Mouse (Mus musculus): ENCODE results near the gene Rb1. TPM values are rescaled to one million over a fixed set of nuclear protein-coding genes. Genes with fewer than 3 reads are reported as not detected.

Rb1 gene
- polyA plus RNA-seq, 1 experiment from 2014 or later, result 27.1 TPM

DNA sequence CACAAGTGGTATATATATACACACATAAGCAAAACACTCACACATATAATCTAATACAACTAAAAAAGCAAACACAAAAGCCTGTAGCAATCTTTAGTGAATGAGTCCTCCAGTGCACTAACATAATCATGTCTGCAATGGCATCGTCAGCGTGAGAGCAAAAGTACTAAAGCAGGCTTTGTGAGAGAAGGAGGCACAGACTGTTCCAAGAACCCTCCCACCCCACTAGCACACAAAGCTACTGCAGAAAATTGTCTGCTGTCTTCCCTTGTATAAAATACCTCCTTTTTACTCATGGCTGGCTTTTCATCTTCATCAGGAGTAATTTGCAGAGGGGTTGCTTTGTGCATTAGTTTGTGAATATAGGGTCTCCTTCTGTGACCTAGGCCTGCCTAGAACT is 73.3 kb downstream of the Rb1 start:
- H3K36me3 ChIP-seq, result peaks cover 13% of the 10 kb centered on the region; the same call in 1 of the 2 replicates
- DNase-seq (ENCODE audit: low spot score), result no peak
- no peaks in the 10 kb centered on the region for H3K9me3 ChIP-seq
- H3K4me3 ChIP-seq, result no peak overlapping the region
- no peaks in the 10 kb centered on the region for H3K27me3 ChIP-seq (ENCODE audit: insufficient read depth, poor library complexity, severe bottlenecking)
- WGBS, result 56% methylated on average over 2 of the region's 2 CpGs
- H3K4me1 ChIP-seq (replicated peaks), result peaks cover 25% of the 10 kb centered on the region
- peak overlapping the region; percentile 30; the same call in 1 of the 2 replicates for H3K27ac ChIP-seq

DNA sequence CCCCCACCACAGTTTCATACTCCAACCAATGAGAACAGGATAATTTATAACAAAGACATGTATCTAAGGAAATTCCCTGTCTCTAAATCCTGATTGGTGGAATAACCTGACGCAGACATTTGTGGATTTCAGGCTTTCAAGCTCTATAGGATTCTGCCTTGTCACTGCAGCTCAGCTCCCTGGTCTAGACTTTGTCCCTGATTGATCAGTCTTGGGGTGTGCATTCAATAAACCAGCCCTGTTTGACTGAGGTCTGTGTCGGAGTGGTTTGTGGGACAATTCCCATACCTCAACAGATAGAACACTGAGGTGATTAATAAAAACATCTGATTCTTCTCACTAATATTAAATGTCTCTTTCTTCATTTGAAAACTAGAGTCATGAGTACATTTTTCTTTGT is 75.6 kb downstream of the Rb1 start:
- 88% methylated on average over 2 of the region's 2 CpGs for WGBS
- Histone ChIP-seq H3K36me3 (peaks cover 18% of the 10 kb centered on the region; the same call in 1 of the 2 replicates), H3K9me3 (no peaks in the 10 kb centered on the region), H3K4me3 (no peak overlapping the region), H3K4me1 (replicated peaks) (peaks cover 25% of the 10 kb centered on the region), H3K27ac (no peak overlapping the region), H3K27me3 (ENCODE audit: insufficient read depth, poor library complexity, severe bottlenecking) (no peaks in the 10 kb centered on the region)
- DNase-seq (ENCODE audit: low spot score), result no peak

DNA sequence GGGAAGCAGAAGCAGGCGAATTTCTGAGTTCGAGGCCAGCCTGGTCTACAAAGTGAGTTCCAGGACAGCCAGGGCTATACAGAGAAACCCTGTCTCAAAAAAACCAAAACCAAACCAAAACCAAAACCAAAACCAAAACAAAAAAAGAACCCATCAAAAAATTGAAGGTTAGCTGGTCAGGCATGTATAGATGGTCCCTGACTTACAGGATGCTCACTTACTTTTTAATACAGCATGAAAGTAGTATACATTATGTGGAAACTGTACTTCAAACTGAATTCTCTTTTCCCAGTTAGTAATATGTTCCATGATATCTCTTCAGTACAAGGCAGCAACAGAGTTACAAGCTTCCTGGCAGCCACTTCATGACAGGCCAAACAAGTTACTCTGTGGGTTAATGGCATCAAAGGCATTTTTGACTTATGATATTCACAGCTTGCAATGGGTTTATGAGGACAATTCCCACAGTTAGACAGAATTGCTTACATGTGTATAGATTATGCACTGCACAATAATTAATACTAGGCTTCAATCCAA is 81.5 kb downstream of the Rb1 start:
- DNase-seq (ENCODE audit: low spot score), result no peak
- H3K27ac ChIP-seq, result no peak overlapping the region
- H3K9me3 ChIP-seq, result no peaks in the 10 kb centered on the region
- peaks cover 29% of the 10 kb centered on the region for H3K36me3 ChIP-seq
- H3K4me1 ChIP-seq (replicated peaks), result no peaks in the 10 kb centered on the region
- 83% methylated on average over 2 of the region's 2 CpGs for WGBS
- no peak overlapping the region for H3K4me3 ChIP-seq
- no peaks in the 10 kb centered on the region for H3K27me3 ChIP-seq (ENCODE audit: insufficient read depth, poor library complexity, severe bottlenecking)

DNA sequence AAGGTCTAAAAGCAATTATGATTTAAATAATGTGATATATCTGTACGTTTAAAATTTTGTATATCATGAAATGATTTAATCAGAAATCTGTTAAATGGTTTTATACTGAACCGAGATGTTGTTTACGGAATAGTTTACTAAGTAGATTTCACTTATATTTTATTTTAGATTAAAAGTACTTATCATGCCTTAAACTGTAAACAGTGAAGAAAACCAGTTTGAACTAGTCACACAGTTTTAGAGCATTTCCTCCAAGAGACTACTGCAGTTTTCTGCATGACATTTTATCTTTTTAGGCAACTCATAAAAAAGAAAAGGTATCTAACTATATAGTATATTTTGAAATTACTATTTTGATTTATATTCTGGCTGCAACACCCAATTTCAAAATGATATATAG is 85.8 kb downstream of the Rb1 start:
- no peak for DNase-seq (ENCODE audit: low spot score)

DNA sequence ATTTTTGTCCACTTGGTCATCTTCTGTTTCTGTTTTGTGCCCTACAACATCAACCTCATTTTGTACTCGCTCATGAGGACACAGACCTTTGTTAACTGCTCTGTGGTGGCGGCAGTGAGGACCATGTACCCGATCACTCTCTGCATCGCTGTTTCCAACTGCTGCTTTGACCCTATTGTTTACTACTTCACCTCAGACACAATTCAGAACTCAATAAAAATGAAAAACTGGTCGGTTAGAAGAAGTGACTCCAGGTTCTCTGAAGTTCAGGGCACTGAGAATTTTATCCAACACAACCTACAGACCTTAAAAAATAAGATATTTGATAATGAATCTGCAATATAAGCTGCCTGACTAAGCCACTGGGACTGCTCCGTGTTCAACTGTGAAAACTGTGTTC is 86.3 kb downstream of the Rb1 start:
- Histone ChIP-seq H3K27me3 (ENCODE audit: insufficient read depth, poor library complexity, severe bottlenecking) (no peaks in the 10 kb centered on the region), H3K9me3 (no peaks in the 10 kb centered on the region), H3K36me3 (peaks cover 21% of the 10 kb centered on the region), H3K4me3 (peak overlapping the region; percentile 53), H3K27ac (peak overlapping the region; percentile 92), H3K4me1 (replicated peaks) (peaks cover 17% of the 10 kb centered on the region)
- peak; percentile 47 for DNase-seq (ENCODE audit: low spot score)
- 0% methylated on average over 6 of the region's 6 CpGs for WGBS

More for the DNA sequence above, 85.8 kb downstream of the Rb1 start:
- WGBS, result 57% methylated on average over 3 of the region's 3 CpGs
- peaks cover 12% of the 10 kb centered on the region for H3K4me1 ChIP-seq (replicated peaks)
- peak overlapping the region; percentile 92 for H3K27ac ChIP-seq
- H3K9me3 ChIP-seq, result no peaks in the 10 kb centered on the region
- peaks cover 24% of the 10 kb centered on the region for H3K36me3 ChIP-seq
- H3K4me3 ChIP-seq, result peak overlapping the region; percentile 53
- no peaks in the 10 kb centered on the region for H3K27me3 ChIP-seq (ENCODE audit: insufficient read depth, poor library complexity, severe bottlenecking)

DNA sequence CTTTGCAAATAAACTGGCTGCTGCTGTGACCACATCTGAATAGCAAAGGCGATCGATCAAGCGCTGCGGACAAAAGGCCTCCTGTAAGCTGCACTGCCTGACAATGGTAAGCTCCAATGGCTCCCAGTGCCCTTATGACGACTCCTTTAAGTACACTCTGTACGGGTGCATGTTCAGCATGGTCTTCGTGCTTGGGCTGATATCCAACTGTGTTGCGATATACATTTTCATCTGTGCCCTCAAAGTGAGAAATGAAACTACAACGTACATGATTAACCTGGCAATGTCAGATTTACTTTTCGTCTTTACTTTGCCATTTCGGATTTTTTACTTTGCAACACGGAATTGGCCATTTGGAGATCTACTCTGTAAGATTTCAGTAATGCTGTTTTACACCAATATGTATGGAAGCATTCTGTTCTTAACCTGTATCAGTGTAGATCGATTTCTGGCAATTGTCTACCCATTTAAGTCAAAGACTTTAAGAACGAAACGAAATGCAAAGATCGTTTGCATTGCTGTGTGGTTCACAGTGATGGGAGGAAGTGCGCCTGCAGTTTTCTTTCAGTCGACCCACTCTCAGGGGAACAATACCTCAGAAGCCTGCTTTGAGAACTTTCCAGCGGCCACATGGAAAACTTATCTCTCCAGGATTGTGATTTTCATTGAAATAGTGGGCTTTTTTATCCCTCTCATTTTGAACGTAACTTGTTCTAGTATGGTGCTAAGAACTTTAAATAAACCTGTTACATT is 86.9 kb downstream of the Rb1 start:
- H3K27me3 ChIP-seq (ENCODE audit: insufficient read depth, poor library complexity, severe bottlenecking), result no peaks in the 10 kb centered on the region
- peak overlapping the region; percentile 92 for H3K27ac ChIP-seq
- peaks cover 19% of the 10 kb centered on the region for H3K36me3 ChIP-seq
- no peaks in the 10 kb centered on the region for H3K9me3 ChIP-seq
- H3K4me1 ChIP-seq (replicated peaks), result peaks cover 19% of the 10 kb centered on the region
- under 1% methylated on average over 20 of the region's 20 CpGs for WGBS
- DNase-seq (ENCODE audit: low spot score), result peak; percentile 76
- peak overlapping the region; percentile 53 for H3K4me3 ChIP-seq

DNA sequence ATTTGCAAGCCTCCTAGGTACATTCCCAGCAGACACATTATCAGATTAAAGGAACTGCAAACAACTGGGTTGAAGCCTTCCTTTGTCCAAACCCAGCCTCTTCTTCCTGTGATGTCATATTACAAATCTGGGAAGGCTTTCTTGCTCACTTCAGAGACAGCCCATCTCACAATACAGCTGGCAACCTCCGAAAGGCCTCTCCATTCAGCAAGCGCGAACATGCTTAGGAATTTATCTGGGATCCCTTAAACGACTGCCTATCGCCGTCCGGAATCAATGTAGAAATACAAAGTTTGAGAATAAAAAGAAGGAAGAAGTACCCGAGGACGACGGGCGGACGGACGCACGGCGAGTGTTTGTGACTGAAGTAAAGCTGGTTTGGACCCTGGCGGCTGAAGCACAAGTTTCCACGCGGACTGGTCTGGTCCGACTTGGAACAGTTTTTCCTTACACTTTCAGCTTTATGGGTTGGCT is 87.7 kb downstream of the Rb1 start, which contains the start of gene Lpar6:
Gene Lpar6, plus strand, starts transcription at position 48 of the 474 bp plus-strand sequence.
- Histone ChIP-seq H3K9me3 (no peaks in the 10 kb centered on the region), H3K36me3 (peaks cover 18% of the 10 kb centered on the region), H3K4me3 (peak within 1 kb of the TSS; percentile 53), H3K27me3 (ENCODE audit: insufficient read depth, poor library complexity, severe bottlenecking) (no peaks in the 10 kb centered on the region), H3K4me1 (replicated peaks) (peaks cover 19% of the 10 kb centered on the region), H3K27ac (peak within 1 kb of the TSS; percentile 92)
- WGBS, result under 1% methylated on average over 19 of the region's 19 CpGs
- peak; percentile 77 for DNase-seq (ENCODE audit: low spot score)

DNA sequence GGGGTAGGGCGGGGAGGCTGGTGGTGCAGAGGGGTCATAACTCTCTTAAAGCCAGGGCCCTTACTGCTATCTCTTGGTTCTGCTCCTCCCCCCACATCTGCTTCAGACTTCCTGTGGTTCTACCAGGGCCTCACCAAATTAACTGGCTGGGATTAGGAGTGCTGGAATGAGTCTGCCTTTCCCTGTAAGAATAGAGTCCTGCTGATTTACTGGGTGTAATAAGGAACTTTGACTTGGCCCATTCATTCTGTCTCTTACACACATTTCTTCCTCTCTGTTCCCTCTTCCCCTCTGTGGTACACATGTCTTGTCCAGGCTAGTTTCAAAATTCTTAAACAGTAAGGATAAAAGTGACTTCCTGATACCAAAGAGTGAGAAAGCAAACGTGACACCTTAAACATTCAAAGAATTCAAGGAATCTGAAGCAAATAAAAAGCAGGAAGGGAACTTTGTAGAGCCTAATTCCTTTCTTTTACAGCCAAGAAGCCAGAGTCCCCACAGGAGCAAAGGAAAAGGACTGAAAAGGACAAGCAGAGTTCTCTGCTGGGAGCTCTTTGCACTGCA is 91.1 kb downstream of the Rb1 start:
- H3K27ac ChIP-seq, result peak overlapping the region; percentile 80
- 8% methylated on average over 2 of the region's 2 CpGs for WGBS

DNA sequence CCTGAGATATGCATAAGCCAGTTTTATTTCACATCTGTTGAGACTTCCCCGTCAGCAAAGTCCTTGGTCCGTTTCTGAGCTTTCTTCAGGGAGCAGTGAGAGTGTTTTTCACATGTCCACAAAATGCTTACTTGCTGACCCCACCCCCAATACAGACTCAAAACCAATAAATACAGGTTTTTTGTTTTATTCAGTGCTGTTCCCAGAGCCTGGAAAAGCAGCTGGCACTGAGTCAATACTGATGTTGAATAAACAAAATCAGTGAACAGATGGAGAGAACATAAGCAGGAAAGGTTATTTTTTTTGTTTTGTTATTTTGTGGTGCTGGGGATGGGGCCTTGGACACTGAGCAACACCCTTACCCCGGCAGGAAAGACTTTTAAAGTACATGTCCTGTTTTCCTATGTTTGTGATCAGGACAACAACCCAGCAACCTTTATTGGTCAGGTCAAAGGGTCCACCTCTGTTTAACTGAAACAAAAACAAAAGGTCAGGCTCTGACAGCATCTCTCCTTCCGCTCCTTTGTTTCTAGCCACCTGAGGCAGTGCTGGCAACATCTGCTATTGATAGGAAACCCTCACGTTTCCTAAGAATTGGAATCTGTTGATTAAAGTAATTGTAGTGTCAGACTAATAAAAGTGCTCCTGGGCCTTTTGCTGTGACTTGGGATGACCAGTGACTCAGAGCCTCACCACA is 94.2 kb downstream of the Rb1 start:
- 23% methylated on average over 5 of the region's 5 CpGs for WGBS
- peak overlapping the region; percentile 66 for H3K27ac ChIP-seq
- peak; percentile 15 for DNase-seq (ENCODE audit: low spot score)

More for the DNA sequence above, 91.1 kb downstream of the Rb1 start:
- no peak overlapping the region for H3K4me3 ChIP-seq
- peaks cover 29% of the 10 kb centered on the region for H3K4me1 ChIP-seq (replicated peaks)
- H3K36me3 ChIP-seq, result peaks cover 11% of the 10 kb centered on the region
- DNase-seq (ENCODE audit: low spot score), result peak; percentile 25
- no peaks in the 10 kb centered on the region for H3K9me3 ChIP-seq
- no peaks in the 10 kb centered on the region for H3K27me3 ChIP-seq (ENCODE audit: insufficient read depth, poor library complexity, severe bottlenecking)

DNA sequence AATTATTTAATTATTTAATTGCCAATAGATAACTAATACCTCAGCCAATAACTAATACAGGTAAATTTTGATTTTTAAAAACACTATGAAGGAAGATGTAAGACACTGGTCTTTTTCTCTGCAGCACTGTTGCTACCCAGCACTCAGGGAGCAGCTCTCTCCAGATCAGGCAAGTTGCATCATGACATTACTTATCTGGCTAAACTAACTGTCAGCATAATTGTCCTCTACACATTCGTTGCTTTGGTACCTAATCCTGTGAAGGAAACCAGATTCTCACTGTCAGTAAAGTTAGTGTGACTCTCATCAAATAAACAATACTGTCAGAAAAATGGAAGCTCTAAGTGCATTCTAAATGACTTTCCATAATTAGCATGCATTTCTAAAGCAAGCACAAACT is 98.8 kb downstream of the Rb1 start:
- 57% methylated on average over 1 of the region's 1 CpGs for WGBS
- H3K4me1 ChIP-seq (replicated peaks), result peaks cover 9% of the 10 kb centered on the region; the same call in 1 of the 2 replicates

More for the DNA sequence above, 94.2 kb downstream of the Rb1 start:
- H3K9me3 ChIP-seq, result no peaks in the 10 kb centered on the region
- H3K4me1 ChIP-seq (replicated peaks), result peaks cover 24% of the 10 kb centered on the region
- H3K27me3 ChIP-seq (ENCODE audit: insufficient read depth, poor library complexity, severe bottlenecking), result no peaks in the 10 kb centered on the region
- H3K4me3 ChIP-seq, result no peak overlapping the region
- H3K36me3 ChIP-seq, result peaks cover 11% of the 10 kb centered on the region

DNA sequence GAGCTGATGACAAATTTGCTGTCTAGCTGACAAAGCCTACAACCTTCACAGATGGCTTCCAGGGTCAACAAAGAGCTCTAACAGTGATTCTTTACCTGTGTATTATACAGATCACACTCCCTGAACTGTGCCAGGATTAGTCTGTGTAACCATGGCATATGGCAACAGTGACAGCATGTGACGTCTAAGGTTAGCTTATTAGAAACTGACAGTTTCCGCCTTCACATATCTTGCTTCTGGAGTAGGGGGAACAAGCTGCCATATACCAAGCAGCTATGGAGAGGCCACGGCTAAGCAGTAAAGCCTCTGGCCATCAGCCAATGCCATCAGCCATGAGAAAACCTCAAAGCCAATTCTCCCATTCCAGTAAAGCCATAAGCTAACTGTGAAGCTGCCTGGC is 99.3 kb downstream of the Rb1 start:
- Histone ChIP-seq H3K4me1 (replicated peaks) (peaks cover 4% of the 10 kb centered on the region; the same call in 1 of the 2 replicates), H3K9me3 (no peaks in the 10 kb centered on the region), H3K36me3 (peaks cover 11% of the 10 kb centered on the region), H3K27me3 (ENCODE audit: insufficient read depth, poor library complexity, severe bottlenecking) (no peaks in the 10 kb centered on the region), H3K4me3 (no peak overlapping the region), H3K27ac (no peak overlapping the region)
- no peak for DNase-seq (ENCODE audit: low spot score)
- 90% methylated on average over 3 of the region's 3 CpGs for WGBS

More for the DNA sequence above, 98.8 kb downstream of the Rb1 start:
- H3K27me3 ChIP-seq (ENCODE audit: insufficient read depth, poor library complexity, severe bottlenecking), result no peaks in the 10 kb centered on the region
- no peak overlapping the region for H3K27ac ChIP-seq
- H3K36me3 ChIP-seq, result peaks cover 11% of the 10 kb centered on the region
- no peak for DNase-seq (ENCODE audit: low spot score)
- no peak overlapping the region for H3K4me3 ChIP-seq
- no peaks in the 10 kb centered on the region for H3K9me3 ChIP-seq

DNA sequence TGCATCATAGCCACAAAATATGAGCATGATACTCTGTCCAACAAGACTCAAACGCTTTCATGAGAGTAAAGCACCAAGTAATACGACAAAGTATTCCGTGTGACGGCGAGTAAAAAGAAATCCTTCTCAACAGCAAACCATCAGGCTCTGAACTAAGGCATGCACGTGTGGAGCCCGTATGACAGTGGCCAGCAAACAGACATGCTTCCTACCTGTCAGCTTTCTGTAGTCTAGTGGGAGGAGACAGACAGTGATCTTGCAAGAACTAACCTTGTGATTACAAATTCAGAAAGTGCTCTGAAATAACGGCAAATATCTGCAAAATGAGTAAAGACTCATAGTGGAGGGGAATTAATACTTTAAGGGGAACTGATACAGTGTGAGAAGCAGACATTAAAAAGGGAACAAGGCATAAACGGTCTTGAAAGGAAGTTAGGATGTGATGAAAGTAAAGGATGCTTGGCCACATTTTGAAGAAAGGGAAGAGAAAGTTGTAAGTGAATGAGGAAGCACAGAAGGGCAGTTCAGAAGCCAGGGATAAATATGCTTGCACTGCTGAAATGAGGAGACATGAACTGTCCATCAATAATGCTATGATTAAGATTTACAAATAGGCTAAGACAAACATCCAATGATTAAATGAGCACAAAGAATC is 103.2 kb downstream of the Rb1 start:
- no peak for DNase-seq (ENCODE audit: low spot score)
- Histone ChIP-seq H3K36me3 (no peaks in the 10 kb centered on the region), H3K9me3 (no peaks in the 10 kb centered on the region), H3K27ac (no peak overlapping the region), H3K4me1 (replicated peaks) (peaks cover 7% of the 10 kb centered on the region), H3K27me3 (ENCODE audit: insufficient read depth, poor library complexity, severe bottlenecking) (no peaks in the 10 kb centered on the region), H3K4me3 (no peak overlapping the region)
- WGBS, result 92% methylated on average over 9 of the region's 9 CpGs

Data from hindbrain, embryonic 10.5 days (tissue).